Mouse (Mus musculus) liver, postnatal 0 days (tissue): ENCODE data around the gene Drosha.

Experiments
- CTCF ChIP-seq: sonication (generic); IDR thresholded peaks from 2 replicates; pipeline ENCODE4 v1.5.1; 2016; ENCODE audit warnings: antibody characterized with exemption, low read depth
- EP300 ChIP-seq: IDR thresholded peaks from 2 replicates; pipeline ENCODE4 v1.6.1; 2016; ENCODE audit warnings: antibody characterized with exemption, low read depth, mild to moderate bottlenecking

- TF ChIP-seq CTCF (no peak), EP300 (no peak)
These were observed 117.8 kb downstream of the Drosha start for GRCm38 (mm10) chr15:12942424-12942823.
